Mouse (Mus musculus): ENCODE measurements at regions not wholly inside any gene's neighbourhood (a gene's known extent, or its start where the extent isn't known, plus 50 kb on each side); places are given as distances from the start of the nearest gene placed in this dataset.

DNA sequence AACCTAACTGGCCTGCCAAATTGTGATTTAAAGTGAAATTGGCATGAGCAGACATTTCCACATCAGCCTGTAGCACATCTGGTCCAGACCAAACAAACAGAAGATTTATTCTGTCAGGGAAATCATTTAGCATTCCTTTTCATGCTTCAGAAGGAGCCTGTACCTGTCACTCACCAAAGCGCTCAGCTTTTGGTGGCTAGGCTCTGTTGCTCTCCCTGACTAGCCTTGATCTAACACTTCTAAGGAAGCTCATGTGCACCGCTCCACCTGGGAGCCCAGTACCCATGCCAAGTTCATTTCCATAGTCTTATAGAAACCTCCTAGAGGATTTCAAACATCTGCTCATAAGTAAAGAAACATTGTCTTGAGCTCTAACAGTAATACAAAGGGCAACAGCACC lies 253.8 kb upstream of the Tfap2d start:
- Histone ChIP-seq H3K9me3 (no peaks in the 10 kb centered on the region), H3K36me3 (no peaks in the 10 kb centered on the region), H3K9ac (no peak overlapping the region), H3K4me2 (no peak overlapping the region), H3K27me3 (replicated peaks) (no peaks in the 10 kb centered on the region), H3K4me1 (no peaks in the 10 kb centered on the region), H3K27ac (replicated peaks) (no peak overlapping the region), H3K4me3 (no peak overlapping the region)
- 76% methylated on average over 2 of the region's 2 CpGs for WGBS
- no peak for ATAC-seq (ENCODE audit: extremely low read depth, insufficient number of reproducible peaks, low FRiP score, low TSS enrichment)

DNA sequence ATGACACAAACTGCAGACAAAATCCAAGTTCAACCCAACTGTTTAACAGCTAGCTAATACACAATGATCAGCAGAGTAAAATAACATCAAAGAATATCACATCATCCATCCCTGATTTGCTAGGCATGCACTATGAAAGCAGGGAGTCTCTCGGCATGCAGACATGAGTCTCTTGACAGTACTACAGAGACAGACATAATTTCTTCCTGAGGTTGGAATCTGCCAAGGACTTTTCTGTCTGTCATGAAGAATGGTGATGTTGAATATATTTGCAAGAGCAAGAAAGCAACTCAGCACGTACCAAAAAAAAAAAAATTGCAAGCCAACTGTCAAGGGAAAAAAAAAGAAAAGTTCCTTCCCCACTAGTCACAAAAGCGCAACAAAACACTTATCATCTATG lies 245.4 kb upstream of the Tfap2d start:
- Histone ChIP-seq H3K27ac (replicated peaks) (no peak overlapping the region), H3K9ac (no peak overlapping the region), H3K27me3 (replicated peaks) (no peaks in the 10 kb centered on the region), H3K36me3 (no peaks in the 10 kb centered on the region), H3K9me3 (no peaks in the 10 kb centered on the region), H3K4me1 (no peaks in the 10 kb centered on the region), H3K4me3 (no peak overlapping the region), H3K4me2 (no peak overlapping the region)
- 70% methylated on average over 3 of the region's 3 CpGs for WGBS
- ATAC-seq (ENCODE audit: extremely low read depth, insufficient number of reproducible peaks, low FRiP score, low TSS enrichment): no peak

DNA sequence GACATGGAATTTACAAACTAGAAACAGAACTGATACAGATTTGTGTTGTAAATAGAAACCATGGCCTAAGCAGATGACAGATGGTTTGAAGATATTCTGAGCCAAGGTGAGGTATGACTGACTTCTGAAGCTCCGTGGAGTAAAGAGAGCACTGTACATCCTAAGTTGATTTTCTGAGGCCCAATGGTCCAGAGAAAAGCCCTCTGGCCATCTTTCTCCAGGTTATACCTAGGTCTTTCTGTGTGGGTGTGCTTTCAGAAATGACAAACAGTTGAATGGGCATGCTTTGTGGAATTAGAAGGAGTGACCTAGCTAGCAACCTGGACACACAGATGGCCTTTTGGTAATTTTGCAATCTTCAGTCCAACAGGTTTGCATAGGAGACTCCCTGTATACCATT lies 199.6 kb upstream of the Tfap2d start:
- Histone ChIP-seq H3K4me3 (no peak overlapping the region), H3K9me3 (no peaks in the 10 kb centered on the region), H3K4me1 (no peaks in the 10 kb centered on the region), H3K4me2 (no peak overlapping the region), H3K27me3 (replicated peaks) (no peaks in the 10 kb centered on the region), H3K27ac (replicated peaks) (no peak overlapping the region), H3K36me3 (no peaks in the 10 kb centered on the region), H3K9ac (no peak overlapping the region)
- 80% methylated on average over 1 of the region's 1 CpGs for WGBS
- no peak for ATAC-seq (ENCODE audit: extremely low read depth, insufficient number of reproducible peaks, low FRiP score, low TSS enrichment)

DNA sequence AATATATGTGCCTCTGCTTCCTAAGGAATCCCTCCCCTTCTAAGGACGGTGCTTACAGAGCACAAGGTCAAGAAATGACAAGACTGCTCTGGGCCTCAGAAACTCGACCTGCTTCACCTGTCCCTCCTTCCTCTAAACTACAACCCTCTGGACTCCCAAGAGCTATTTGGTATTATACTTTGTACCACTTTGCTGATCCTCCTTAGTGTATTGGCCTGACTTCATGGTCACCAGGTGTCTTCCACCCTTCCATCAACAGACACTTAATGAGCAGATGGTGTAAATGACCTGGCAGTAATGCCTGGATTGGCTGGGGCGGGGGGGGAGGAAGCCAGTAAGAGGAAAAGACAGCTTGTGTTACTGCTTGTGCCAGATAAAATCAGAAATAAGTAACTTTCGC lies 199.1 kb upstream of the Tfap2d start:
- ATAC-seq (ENCODE audit: extremely low read depth, insufficient number of reproducible peaks, low FRiP score, low TSS enrichment): no peak
- Histone ChIP-seq H3K9ac (no peak overlapping the region), H3K4me1 (no peaks in the 10 kb centered on the region), H3K36me3 (no peaks in the 10 kb centered on the region), H3K4me2 (no peak overlapping the region), H3K27ac (replicated peaks) (no peak overlapping the region), H3K4me3 (no peak overlapping the region), H3K27me3 (replicated peaks) (no peaks in the 10 kb centered on the region), H3K9me3 (no peaks in the 10 kb centered on the region)
- 44% methylated on average over 4 of the region's 4 CpGs for WGBS

DNA sequence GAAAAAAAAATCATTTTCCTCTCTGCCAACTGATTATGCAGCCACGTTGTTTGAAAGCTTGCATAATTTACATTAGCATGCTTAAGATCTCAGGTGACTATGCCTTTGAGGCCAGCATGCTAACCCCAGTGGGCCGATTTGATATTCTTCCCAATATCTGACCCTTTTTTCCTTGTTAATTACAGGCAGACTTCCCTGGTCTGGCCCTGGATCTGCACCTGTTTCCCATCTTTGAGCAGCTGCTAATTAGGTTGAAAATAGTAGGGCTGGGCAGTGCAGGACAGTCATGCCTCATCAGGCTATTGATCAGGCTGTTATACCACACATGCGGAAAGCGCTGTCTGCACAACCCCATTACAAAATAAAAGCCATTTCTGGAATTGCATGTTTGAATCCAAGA lies 191.2 kb upstream of the Tfap2d start:
- ATAC-seq (ENCODE audit: extremely low read depth, insufficient number of reproducible peaks, low FRiP score, low TSS enrichment): no peak
- WGBS: 71% methylated on average over 4 of the region's 4 CpGs
- no peaks in the 10 kb centered on the region for H3K9me3 ChIP-seq
- no peaks in the 10 kb centered on the region for H3K36me3 ChIP-seq
- no peak overlapping the region for H3K4me2 ChIP-seq
- no peak overlapping the region for H3K4me3 ChIP-seq
- no peak overlapping the region for H3K9ac ChIP-seq
- H3K27ac ChIP-seq (replicated peaks): no peak overlapping the region
- no peaks in the 10 kb centered on the region for H3K4me1 ChIP-seq
- no peaks in the 10 kb centered on the region for H3K27me3 ChIP-seq (replicated peaks)

DNA sequence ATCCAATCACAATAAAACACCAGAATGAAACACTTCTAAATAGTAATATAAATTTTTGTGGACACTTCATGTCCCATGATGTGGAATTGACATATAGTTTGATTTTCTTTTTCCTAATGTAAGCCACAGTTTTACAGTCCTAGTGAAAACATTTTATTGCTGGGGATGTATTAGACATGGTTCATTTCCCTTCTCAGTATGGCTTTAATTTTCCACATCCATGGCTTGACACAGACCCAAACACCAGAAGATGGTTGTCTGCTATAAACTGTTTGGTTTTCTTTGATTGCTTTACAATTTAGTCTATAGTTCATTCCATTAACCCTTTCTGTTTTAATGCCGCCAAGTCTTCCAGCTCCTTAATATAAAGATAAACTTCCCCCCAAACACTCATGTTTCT lies 146.5 kb upstream of the Tfap2d start:
- ATAC-seq (ENCODE audit: extremely low read depth, insufficient number of reproducible peaks, low FRiP score, low TSS enrichment): no peak
- H3K9ac ChIP-seq: no peak overlapping the region
- 85% methylated on average over 1 of the region's 1 CpGs for WGBS
- no peaks in the 10 kb centered on the region for H3K36me3 ChIP-seq
- no peak overlapping the region for H3K27ac ChIP-seq (replicated peaks)
- no peak overlapping the region for H3K4me3 ChIP-seq
- peaks cover 10% of the 10 kb centered on the region; the same call in 1 of the 2 replicates for H3K4me1 ChIP-seq
- H3K27me3 ChIP-seq (replicated peaks): no peaks in the 10 kb centered on the region
- H3K4me2 ChIP-seq: no peak overlapping the region
- H3K9me3 ChIP-seq: no peaks in the 10 kb centered on the region

DNA sequence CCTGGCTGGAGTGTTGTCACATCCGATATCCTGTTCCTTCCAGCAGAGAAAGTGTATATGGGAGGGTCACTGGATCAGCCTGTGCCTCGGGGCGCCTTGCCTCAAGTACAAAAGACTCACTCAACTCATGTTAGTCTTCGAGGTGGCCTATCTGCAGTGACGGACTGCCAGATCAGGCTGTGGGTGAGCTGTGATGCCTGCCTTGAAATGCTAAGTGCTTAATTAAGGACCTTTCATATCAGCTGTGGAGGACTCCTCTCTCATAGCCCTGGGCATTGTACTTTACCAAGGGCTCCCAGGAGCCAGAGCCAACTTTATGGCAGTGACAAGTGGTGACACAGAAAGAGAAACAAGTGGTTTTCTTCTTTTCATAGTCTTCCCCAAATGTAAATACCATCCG lies 145.8 kb upstream of the Tfap2d start:
- 31% methylated on average over 6 of the region's 6 CpGs for WGBS
- Histone ChIP-seq H3K27me3 (replicated peaks) (no peaks in the 10 kb centered on the region), H3K36me3 (no peaks in the 10 kb centered on the region), H3K9me3 (no peaks in the 10 kb centered on the region), H3K9ac (no peak overlapping the region), H3K4me1 (peaks cover 17% of the 10 kb centered on the region), H3K27ac (replicated peaks) (no peak overlapping the region), H3K4me3 (no peak overlapping the region), H3K4me2 (peak overlapping the region; percentile 5; the same call in 1 of the 2 replicates)
- ATAC-seq (ENCODE audit: extremely low read depth, insufficient number of reproducible peaks, low FRiP score, low TSS enrichment): no peak; the same call in 1 of the 2 replicates

DNA sequence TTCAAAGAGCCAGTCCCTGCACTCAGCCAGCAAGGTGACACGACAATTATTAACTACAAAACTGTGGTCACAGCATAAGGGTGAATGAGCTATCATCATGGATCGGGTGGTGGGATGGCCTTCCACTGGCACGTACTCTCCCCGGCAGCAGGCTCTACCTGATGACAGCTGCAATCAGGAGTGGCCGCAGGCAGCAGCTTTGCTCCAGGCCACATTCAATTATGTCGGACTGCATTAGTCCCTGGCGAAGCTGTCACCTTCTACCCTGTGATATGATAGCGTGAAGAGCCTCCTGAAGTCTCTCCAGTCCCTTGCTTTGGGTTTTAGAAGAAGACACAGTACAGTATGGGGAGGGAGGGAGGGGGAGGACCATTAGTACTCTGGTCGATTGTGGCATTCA lies 141.4 kb upstream of the Tfap2d start:
- Histone ChIP-seq H3K9me3 (no peaks in the 10 kb centered on the region), H3K9ac (no peak overlapping the region), H3K4me2 (peak overlapping the region; percentile 38), H3K4me3 (0 out of 2 replicates have a peak overlapping the region, but pooled peaks have one; percentile 9), H3K36me3 (no peaks in the 10 kb centered on the region), H3K27ac (replicated peaks) (peak overlapping the region; percentile 36; the same call in 1 of the 2 replicates), H3K27me3 (replicated peaks) (no peaks in the 10 kb centered on the region), H3K4me1 (peaks cover 23% of the 10 kb centered on the region)
- 26% methylated on average over 9 of the region's 9 CpGs for WGBS
- ATAC-seq (ENCODE audit: extremely low read depth, insufficient number of reproducible peaks, low FRiP score, low TSS enrichment): no peak; the same call in 1 of the 2 replicates

DNA sequence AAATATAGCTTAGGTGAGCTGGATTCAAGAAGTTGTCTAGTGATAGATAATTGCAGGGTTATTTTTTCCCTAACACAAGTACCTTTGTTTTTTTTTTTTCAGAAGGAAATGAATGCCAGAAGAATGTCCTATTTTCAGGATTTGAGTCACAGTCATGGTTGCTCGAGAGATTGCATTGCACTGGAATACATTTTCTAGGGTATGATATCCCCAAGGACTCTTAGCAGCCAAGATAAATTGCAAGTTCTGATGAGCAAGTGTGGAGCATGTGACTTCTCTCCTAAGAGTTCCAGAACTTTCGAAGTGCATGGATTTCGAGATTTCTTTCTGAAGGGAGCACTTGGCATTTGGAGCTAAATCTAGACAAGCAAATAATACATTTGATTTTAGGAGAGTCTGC lies 140.9 kb upstream of the Tfap2d start:
- no peak overlapping the region for H3K27ac ChIP-seq (replicated peaks)
- no peaks in the 10 kb centered on the region for H3K36me3 ChIP-seq
- H3K4me2 ChIP-seq: peak overlapping the region; percentile 38
- ATAC-seq (ENCODE audit: extremely low read depth, insufficient number of reproducible peaks, low FRiP score, low TSS enrichment): no peak
- H3K9ac ChIP-seq: no peak overlapping the region
- 48% methylated on average over 3 of the region's 3 CpGs for WGBS
- H3K9me3 ChIP-seq: no peaks in the 10 kb centered on the region
- 0 out of 2 replicates have a peak overlapping the region, but pooled peaks have one; percentile 9 for H3K4me3 ChIP-seq
- H3K4me1 ChIP-seq: peaks cover 21% of the 10 kb centered on the region
- H3K27me3 ChIP-seq (replicated peaks): no peaks in the 10 kb centered on the region

DNA sequence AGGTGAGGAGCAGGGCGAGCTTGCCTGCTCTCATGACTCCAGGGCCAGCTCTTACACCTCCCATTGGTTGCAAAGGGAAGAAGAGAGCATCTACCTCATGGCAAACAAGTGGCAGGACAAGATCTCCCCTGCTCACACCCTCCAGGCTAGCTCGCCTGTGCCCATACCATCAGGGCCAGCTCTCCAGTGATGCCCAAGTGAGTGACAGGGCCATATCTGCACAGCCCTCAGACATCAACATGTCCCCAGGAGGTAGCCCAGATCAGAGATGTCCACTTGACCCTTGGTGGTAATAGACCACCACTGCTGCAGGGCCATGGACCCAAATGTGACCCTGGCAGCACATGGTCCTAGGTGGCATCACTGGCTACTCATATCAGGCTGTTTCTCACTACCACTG lies 133.9 kb upstream of the Tfap2d start:
- no peak overlapping the region for H3K4me2 ChIP-seq
- no peaks in the 10 kb centered on the region for H3K27me3 ChIP-seq (replicated peaks)
- no peak overlapping the region for H3K4me3 ChIP-seq
- H3K4me1 ChIP-seq: no peaks in the 10 kb centered on the region
- H3K9ac ChIP-seq: no peak overlapping the region
- H3K36me3 ChIP-seq: no peaks in the 10 kb centered on the region
- H3K9me3 ChIP-seq: no peaks in the 10 kb centered on the region
- 61% methylated on average over 2 of the region's 2 CpGs for WGBS
- ATAC-seq (ENCODE audit: extremely low read depth, insufficient number of reproducible peaks, low FRiP score, low TSS enrichment): no peak
- H3K27ac ChIP-seq (replicated peaks): no peak overlapping the region

DNA sequence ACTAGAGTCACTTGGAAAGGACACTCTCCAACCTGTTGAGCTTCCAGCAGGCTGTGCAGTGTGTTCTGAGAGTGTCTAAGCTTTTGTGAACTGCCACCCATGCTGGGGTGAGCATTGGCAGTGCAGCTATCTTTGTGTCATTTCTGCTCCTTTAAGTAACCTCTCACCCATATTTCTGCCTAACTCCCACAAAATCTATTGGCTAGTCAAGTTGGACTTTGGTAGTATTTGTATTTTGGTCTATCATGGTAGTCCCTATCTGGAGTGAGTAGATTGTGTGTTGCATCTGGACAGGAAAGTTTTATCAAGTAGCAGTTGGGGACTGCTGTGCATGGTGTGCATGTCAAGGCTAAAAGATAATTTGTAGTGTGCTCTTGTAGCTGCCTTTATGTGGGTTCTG lies 132.6 kb upstream of the Tfap2d start:
- no peak for ATAC-seq (ENCODE audit: extremely low read depth, insufficient number of reproducible peaks, low FRiP score, low TSS enrichment)
- Histone ChIP-seq H3K4me3 (no peak overlapping the region), H3K27ac (replicated peaks) (no peak overlapping the region), H3K4me1 (no peaks in the 10 kb centered on the region), H3K27me3 (replicated peaks) (no peaks in the 10 kb centered on the region), H3K4me2 (no peak overlapping the region), H3K9me3 (no peaks in the 10 kb centered on the region), H3K9ac (no peak overlapping the region), H3K36me3 (no peaks in the 10 kb centered on the region)

DNA sequence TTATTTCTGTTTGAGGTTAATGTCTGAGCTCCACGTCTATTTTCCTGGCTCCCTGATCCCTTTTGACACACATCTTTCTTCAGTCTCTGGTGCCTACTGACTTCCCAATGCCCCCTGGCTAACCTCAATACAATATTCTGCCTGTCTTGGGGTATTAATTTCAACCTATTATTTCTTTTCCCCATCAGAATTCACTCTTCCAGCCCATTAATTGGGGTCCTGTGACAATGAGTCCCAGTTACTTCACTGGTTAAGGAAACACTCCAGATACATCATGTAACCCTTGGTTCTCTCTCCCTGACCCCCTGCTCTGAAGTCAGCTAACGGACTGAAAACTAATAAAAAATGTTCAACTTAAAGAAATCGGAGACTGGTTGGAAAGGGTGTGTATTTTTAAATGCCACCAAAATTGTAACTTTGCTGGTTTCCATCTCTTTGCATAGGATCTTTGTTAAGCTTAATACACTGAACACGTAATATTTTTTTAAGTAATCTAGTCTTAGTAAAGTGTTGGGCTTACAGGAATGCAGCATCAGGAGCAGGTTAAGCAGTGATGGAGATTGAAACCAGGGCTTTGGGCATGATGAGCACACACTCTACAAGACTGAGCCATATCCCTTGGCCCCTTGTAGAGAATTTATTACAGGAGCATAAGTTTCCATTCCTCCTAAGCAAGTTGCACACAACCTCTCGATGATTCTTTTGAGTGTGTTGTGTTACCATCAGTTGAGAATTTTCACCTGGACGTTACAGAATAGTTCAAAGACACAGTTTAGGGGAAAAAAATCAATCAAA lies 128.8 kb upstream of the Tfap2d start:
- Histone ChIP-seq H3K4me1 (no peaks in the 10 kb centered on the region), H3K27me3 (replicated peaks) (0 out of 2 replicates have a peak, but pooled peaks cover 5% of the 10 kb centered on the region), H3K4me2 (no peak overlapping the region), H3K4me3 (no peak overlapping the region), H3K36me3 (no peaks in the 10 kb centered on the region), H3K9me3 (no peaks in the 10 kb centered on the region), H3K27ac (replicated peaks) (no peak overlapping the region), H3K9ac (no peak overlapping the region)
- 69% methylated on average over 6 of the region's 6 CpGs for WGBS
- no peak for ATAC-seq (ENCODE audit: extremely low read depth, insufficient number of reproducible peaks, low FRiP score, low TSS enrichment)
